Comparison of ENCODE assay signal across 8 mouse cellular contexts in genomic region chr2:69790285-69790684, GRCm38 (mm10). TPM values are rescaled to one million over a fixed set of nuclear protein-coding genes. Genes with fewer than 3 reads are reported as not detected.
DNase-seq lines count a peak whose midpoint lies in the region; ATAC-seq lines count a peak whose summit lies in the region.

No protein-coding gene starts in this region.

- H3K9me3 ChIP-seq in hindbrain, embryonic 12.5 days (replicated peaks), result no peaks in the 10 kb centered on the region

- H3K27me3 ChIP-seq in hindbrain, embryonic 12.5 days, result no peaks in the 10 kb centered on the region

- H3K27ac ChIP-seq in hindbrain, embryonic 12.5 days, result 0 out of 2 replicates have a peak overlapping the region, but pooled peaks have one; percentile 89

- peak overlapping the region; percentile 63 for H3K4me3 ChIP-seq in hindbrain, embryonic 12.5 days

- 2% methylated on average over 10 of the region's 10 CpGs for WGBS in hindbrain, embryonic 12.5 days

- peak; percentile 26 for ATAC-seq in hindbrain, embryonic 12.5 days (ENCODE audit: low FRiP score)

- H3K4me2 ChIP-seq in hindbrain, embryonic 12.5 days (replicated peaks), result peak overlapping the region; percentile 85

- H3K4me1 ChIP-seq in hindbrain, embryonic 12.5 days, result peaks cover 2% of the 10 kb centered on the region; the same call in 1 of the 2 replicates

- peak; percentile 91 for DNase-seq in MN1 (ENCODE audit: low spot score)
- DNase-seq in cerebellum, adult 9-11 months, result peak; percentile 80
- DNase-seq in frontal cortex, adult 2 months (ENCODE audit: extremely low spot score in 1 of 2, low spot score in 1 of 2), result peak; percentile 57 to 94
- DNase-seq in layer of hippocampus, postnatal 14 days (ENCODE audit: low spot score in 2 of 2), result peak; percentile 79 to 80
- DNase-seq in lung, postnatal 14 days, result peak; percentile 89
- peak; percentile 69 for DNase-seq in retina, adult 2 months (ENCODE audit: low read depth, low spot score)
- peak; percentile 83 to 87 for DNase-seq in thymus, postnatal 36 days

- no peak overlapping the region for H3K9ac ChIP-seq in hindbrain, embryonic 12.5 days

- peaks cover 24% of the 10 kb centered on the region for H3K36me3 ChIP-seq in hindbrain, embryonic 12.5 days

RNA-seq across cellular contexts. Expression of gene Phospho2, which starts 0.9 kb away (rescaled TPM):
- polyA plus RNA-seq in frontal cortex, adult 2 months (2012; rRNA removed), result 23.1 and 36.9 TPM in 2 replicates
- 37.0 and 37.9 TPM in 2 replicates for polyA plus RNA-seq in hindbrain, embryonic 12.5 days (2016; fragmentation: Nextera tagmentation; extraction: Ambion mirVana)
- total RNA-seq in layer of hippocampus, postnatal 14 days (2021), result 10 to 100 TPM; 19.0 to 21.7 TPM

RNA-seq across cellular contexts. Expression of gene Ccdc173, which starts 0.9 kb away (rescaled TPM):
- 3.8 and 4.4 TPM in 2 replicates for polyA plus RNA-seq in frontal cortex, adult 2 months (2012; rRNA removed)
- polyA plus RNA-seq in hindbrain, embryonic 12.5 days (2016; fragmentation: Nextera tagmentation; extraction: Ambion mirVana), result 4.1 and 5.1 TPM in 2 replicates
- 1 to 10 TPM; 2.7 to 2.8 TPM for total RNA-seq in layer of hippocampus, postnatal 14 days (2021)

RNA-seq across cellular contexts. Expression of gene Klhl23, which starts 31.5 kb away (rescaled TPM):
- 36.7 and 39.9 TPM in 2 replicates for polyA plus RNA-seq in frontal cortex, adult 2 months (2012; rRNA removed)
- 45.1 and 46.4 TPM in 2 replicates for polyA plus RNA-seq in hindbrain, embryonic 12.5 days (2016; fragmentation: Nextera tagmentation; extraction: Ambion mirVana)
- 10 to 100 TPM; 60.8 to 63.5 TPM for total RNA-seq in layer of hippocampus, postnatal 14 days (2021)

Comparison
In these comparisons a context has a peak if more than half of its experiments do, and no peak if none do; other contexts are left out.
1. Peak in every context shown above with its lines: DNase-seq, ATAC-seq, H3K4me3 ChIP-seq and H3K27ac ChIP-seq.